Mouse (Mus musculus): ENCODE measurements at regions not wholly inside any gene's neighbourhood (a gene's known extent, or its start where the extent isn't known, plus 50 kb on each side); places are given as distances from the start of the nearest gene placed in this dataset.
A peak's percentile ranks its signal among the peaks of the same experiment; 100 is the strongest.
"Not testable (repeated sequence)": the region's sequence is repeated elsewhere in the genome, so short reads cannot be mapped to it uniquely, and the experiment has no call there.

DNA sequence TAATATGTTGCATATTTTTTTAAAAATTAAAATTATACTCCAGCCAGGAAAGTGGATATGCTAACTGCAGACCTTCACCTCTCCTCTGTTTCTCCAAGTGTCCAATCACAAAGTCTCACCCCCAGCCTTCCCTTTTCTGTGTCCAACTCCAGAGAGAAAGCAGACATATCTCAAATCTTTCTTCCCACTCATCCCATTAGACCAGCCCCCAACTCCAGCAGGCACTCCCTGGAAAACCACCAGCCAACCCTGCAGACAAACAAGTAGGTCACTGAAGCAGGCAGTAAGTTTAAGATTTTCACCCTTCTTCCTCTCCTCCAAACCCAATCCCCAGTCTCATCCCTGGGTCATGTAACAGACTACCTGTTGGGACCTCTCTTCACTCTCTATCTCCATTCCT, 94.2 kb upstream of the Ptgfr start:
- DNase-seq (ENCODE audit: low spot score in 2 of 2): no peak

- no peak for DNase-seq (ENCODE audit: low spot score in 2 of 2)
Observed at GRCm38 (mm10) chr3:151931096-151931495, 93.7 kb upstream of the Ptgfr start.

GRCm38 (mm10) chr3:151914010-151914513, 76.6 kb upstream of the Ptgfr start:
- DNase-seq (ENCODE audit: low spot score in 2 of 2): peak; percentile 45 to 54

DNA sequence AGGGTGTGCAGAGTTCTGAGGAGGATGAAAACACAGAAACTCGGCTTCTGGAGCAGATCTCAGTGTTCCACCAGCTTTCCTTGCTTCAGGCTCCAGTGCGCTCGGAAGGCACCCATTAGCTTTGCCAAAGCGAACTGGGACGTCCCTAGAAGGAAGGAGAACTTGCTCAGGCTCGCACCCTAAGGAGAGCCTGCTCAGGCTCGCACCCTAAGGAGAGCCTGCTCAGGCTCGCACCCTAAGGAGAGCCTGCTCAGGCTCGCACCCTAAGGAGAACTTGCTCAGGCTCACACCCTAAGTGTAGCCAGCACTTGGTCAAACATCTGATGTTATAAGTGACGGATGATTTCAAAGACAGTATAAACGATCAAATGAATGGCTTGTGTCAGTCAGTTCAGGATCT, 74.9 kb upstream of the Ptgfr start:
- DNase-seq (ENCODE audit: low spot score in 2 of 2): not testable (repeated sequence)

DNA sequence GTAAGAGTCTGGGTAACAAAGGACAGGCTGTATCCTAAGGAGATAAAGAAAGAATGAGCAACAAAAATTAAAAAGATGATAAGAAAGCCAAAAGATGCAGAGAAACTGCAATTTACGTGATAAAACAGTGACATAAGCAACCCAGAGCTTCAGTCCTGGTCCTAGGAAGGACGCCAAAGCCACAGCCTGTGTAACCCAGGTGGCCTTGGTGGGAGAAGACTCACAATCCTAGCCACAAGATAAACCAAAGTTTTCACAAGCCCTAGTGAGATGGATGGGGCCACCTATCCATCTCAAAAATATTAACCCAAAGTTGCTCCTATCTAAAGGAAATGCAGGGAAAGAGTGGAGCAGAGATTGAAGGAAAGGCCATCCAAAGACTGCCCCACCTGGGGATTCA, 73.4 kb upstream of the Ptgfr start:
- DNase-seq (ENCODE audit: low spot score in 2 of 2): no peak

DNA sequence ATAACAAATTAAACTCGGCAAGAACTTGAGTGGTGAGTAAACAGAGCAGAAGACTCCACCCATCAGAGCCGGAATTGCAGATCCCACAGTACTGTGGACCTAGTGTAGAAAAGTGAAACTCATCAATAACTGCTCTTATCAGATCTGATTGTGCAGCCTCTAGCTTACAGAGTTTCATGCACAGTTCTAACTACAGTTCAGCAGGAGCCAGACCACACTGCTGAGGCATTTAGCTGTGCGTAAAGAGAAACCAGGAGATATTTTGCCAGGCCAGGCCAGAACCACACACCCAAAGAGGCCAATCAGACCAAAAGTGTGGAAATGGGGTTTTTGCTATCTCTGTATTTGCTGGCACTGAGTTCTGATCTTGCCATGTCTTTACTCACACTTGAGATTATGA, 71.9 kb upstream of the Ptgfr start:
- no peak for DNase-seq (ENCODE audit: low spot score in 2 of 2)

DNA sequence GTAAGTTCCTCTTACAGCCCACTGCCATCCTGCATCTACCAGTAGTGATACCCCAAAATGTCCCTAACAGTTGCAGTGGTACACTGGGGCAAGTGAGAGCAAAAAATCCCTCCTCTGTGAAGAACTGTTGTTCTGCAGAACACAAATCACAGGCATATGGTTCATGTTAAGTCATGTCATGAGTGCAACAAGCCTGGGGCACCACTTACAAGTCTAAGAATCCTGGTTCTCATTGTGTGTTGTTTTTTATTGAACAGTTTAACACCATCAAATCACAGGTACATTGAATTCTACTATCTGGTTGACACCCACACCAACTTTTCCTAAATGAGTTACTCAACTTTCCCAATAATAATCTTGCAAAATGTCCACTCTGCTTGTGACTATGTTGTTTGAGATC, 71.5 kb upstream of the Ptgfr start:
- DNase-seq (ENCODE audit: low spot score in 2 of 2): no peak

DNA sequence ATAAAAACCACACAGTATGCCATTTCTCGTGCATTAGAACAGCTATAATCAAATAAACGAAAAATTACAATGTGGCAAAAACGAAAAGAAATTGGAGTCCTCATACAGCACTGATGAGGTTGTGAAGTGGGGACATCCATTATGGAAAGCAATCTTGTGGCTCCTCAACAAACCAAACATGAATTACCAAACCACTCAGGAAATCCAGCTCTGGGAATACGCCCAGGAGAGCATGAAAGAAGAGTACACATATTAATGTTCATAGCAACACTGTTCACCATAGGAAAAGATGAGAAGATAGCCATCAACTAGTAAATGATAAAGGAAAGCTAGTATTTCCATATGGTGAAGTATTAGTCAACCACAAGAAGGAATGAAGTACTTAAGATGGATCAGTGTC, 68.3 kb upstream of the Ptgfr start:
- DNase-seq (ENCODE audit: low spot score in 2 of 2): no peak

GRCm38 (mm10) chr3:151903169-151903568, 65.7 kb upstream of the Ptgfr start:
- DNase-seq (ENCODE audit: low spot score in 2 of 2): no peak

- no peak for DNase-seq (ENCODE audit: low spot score in 2 of 2)
Observed at GRCm38 (mm10) chr3:151902216-151902827, 64.9 kb upstream of the Ptgfr start.

- DNase-seq (ENCODE audit: low spot score in 2 of 2): peak in 1 of 2 experiments; percentile 22
Observed at GRCm38 (mm10) chr3:151899676-151900075, 62.2 kb upstream of the Ptgfr start.

DNA sequence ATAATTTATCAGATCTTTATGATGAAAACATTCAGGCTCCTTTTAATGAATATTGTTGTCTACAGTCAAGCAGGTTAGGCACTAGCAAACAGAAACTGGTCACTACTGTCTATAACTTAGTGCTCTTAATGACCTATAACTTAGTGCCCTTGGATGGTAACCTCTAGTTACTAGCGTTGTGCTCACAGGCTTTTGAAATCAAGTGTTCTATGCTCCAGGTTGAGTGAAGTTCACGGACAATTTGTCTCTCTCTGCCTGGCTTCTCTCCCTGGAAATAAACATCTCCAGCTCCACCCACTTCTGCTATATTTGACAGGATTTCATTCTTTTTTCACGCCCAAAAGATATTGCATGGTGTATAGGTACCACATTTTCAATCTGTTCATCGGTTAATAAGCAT, 61.7 kb upstream of the Ptgfr start:
- DNase-seq (ENCODE audit: low spot score in 2 of 2): no peak

DNA sequence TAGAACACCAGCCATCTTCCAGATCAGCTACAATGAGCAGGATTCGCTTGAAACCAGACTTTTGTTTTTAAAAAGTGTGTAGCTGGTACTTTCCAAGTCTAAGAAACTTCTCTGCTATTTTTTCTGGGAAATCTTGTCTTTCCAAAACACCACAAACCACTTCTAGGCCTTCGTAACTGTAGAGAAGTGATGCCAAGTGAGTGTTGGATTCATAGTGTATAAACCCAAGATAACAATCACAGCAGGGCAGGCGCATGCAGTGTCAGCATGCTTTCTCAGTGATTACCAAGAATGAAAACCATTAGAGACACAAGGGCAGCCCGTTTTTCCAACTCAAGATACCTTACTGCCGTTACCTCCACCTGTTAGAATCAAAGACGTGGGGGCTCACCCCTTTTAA, 58.9 kb upstream of the Ptgfr start:
- DNase-seq (ENCODE audit: low spot score in 2 of 2): no peak

- no peak for DNase-seq (ENCODE audit: low spot score in 2 of 2)
Observed at GRCm38 (mm10) chr3:151894712-151895111, 57.3 kb upstream of the Ptgfr start.

DNA sequence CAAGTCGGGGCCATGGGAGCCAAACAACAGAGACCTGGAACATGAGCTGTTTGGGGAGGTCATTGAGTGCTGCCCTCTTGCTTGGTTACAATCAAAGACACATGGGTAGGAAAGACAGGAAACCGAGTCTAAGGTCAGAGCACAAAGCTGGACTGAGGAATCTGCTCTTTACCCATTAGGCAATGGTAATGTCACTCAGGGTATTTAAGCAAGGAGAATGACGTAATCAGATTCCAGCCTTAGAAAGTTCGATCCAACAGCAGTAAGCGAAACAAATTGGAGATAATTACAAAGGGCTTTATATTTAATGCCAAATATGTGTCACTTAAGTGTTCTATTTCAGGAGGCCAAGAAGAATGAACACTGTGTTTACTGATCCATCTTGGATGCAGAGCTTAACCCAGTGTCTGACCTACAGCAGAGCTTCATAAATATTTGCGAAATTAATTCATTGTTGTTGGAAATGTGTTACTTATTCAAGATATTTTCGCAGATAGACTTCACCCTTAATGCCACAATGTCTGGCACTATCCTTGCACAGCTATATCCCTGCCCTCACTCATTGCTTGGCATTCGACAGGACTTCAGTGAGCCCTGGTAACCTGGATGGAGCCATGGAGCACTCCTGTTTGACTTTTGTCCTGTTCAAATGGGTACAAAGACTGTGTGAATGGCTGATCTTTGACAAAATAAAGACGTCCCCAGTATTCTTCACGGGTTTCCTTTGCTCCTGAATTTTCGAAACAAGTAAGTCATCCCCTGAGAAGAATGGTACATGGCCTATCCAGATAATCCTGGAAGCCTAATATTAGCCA, 56.2 kb upstream of the Ptgfr start:
- DNase-seq (ENCODE audit: low spot score in 2 of 2): no peak

GRCm38 (mm10) chr3:151891760-151892253, 54.4 kb upstream of the Ptgfr start:
- DNase-seq (ENCODE audit: low spot score in 2 of 2): peak; percentile 32 to 38

GRCm38 (mm10) chr3:151891336-151891735, 53.9 kb upstream of the Ptgfr start:
- no peak for DNase-seq (ENCODE audit: low spot score in 2 of 2)

GRCm38 (mm10) chr3:151889738-151890137, 52.3 kb upstream of the Ptgfr start:
- DNase-seq (ENCODE audit: low spot score in 2 of 2): no peak

All from frontal cortex, postnatal 36 days (tissue).